Mouse (Mus musculus) intestine, embryonic 14.5 days (tissue): ENCODE results near the gene Hes3. TPM values are rescaled to one million over a fixed set of nuclear protein-coding genes. Genes with fewer than 3 reads are reported as not detected.

Experiments used
- ATAC-seq: fragments of 200-750 bp; cut with Nextera tagmentation; replicated peaks from 2 replicates; pipeline ENCODE4 v1.8.0; 2017; ENCODE audit warnings: low read depth, moderate number of reproducible peaks, moderate TSS enrichment, moderate library complexity; ENCODE audit not compliant: low FRiP score, low TSS enrichment
- DNase-seq: peaks from one replicate; pipeline ENCODE4 v3.0.0-alpha.2; 2018; ENCODE audit warnings: low spot score
- H3K27ac ChIP-seq: fragments of 300-500 bp; sonication (generic); 2 replicates; pipeline ENCODE4 v1.5.1; 2014; ENCODE audit warnings: low read depth, mild to moderate bottlenecking, control low read depth
- H3K27me3 ChIP-seq: fragments of 300-500 bp; sonication (generic); replicated peaks from 2 replicates; pipeline ENCODE4 v1.6.1; 2014; ENCODE audit warnings: low read length, control low read depth; ENCODE audit not compliant: control insufficient read depth, insufficient read depth
- H3K36me3 ChIP-seq: fragments of 300-500 bp; sonication (generic); 2 replicates; pipeline ENCODE4 v1.6.1; 2014; ENCODE audit warnings: low read length, control low read depth; ENCODE audit not compliant: control insufficient read depth, insufficient read depth
- H3K4me1 ChIP-seq: fragments of 300-500 bp; sonication (generic); replicated peaks from 2 replicates; pipeline ENCODE4 v1.6.1; 2014; ENCODE audit warnings: low read length, control low read depth, mixed read lengths; ENCODE audit not compliant: control insufficient read depth, insufficient read depth
- H3K4me2 ChIP-seq: fragments of 300-500 bp; sonication (generic); 2 replicates; pipeline ENCODE4 v1.6.1; 2014; ENCODE audit warnings: low read length
- H3K4me3 ChIP-seq: fragments of 300-500 bp; sonication (generic); 2 replicates; pipeline ENCODE4 v1.5.1; 2014; ENCODE audit warnings: low read depth, low read length, control low read depth, mixed read lengths
- H3K9ac ChIP-seq: fragments of 300-500 bp; sonication (generic); 2 replicates; pipeline ENCODE4 v1.6.1; 2014; ENCODE audit warnings: mild to moderate bottlenecking, low read length
- H3K9me3 ChIP-seq: fragments of 300-500 bp; sonication (generic); 2 replicates; pipeline ENCODE4 v1.6.1; 2016; ENCODE audit warnings: low read length, control low read depth; ENCODE audit not compliant: control insufficient read depth
- WGBS: fragments of 180-500 bp; shearing (Covaris S2); extraction: QIAGEN DNeasy Blood & Tissue Kit; methylation state at CpG from one replicate; pipeline ENCODE4 v1.1.7; 2014; 5-methylcytosine and 5-hydroxymethylcytosine counted together
- polyA plus RNA-seq: library from polyadenylated mRNA; unstranded; fragments of >200 nt; fragmentation: Nextera tagmentation; extraction: Ambion mirVana; gene quantifications from 2 replicates; pipeline ENCODE4 v1.2.1, GENCODE M21; 2014

Gene Hes3
- polyA plus RNA-seq, 1 experiment from 2014 or later: not detected

DNA sequence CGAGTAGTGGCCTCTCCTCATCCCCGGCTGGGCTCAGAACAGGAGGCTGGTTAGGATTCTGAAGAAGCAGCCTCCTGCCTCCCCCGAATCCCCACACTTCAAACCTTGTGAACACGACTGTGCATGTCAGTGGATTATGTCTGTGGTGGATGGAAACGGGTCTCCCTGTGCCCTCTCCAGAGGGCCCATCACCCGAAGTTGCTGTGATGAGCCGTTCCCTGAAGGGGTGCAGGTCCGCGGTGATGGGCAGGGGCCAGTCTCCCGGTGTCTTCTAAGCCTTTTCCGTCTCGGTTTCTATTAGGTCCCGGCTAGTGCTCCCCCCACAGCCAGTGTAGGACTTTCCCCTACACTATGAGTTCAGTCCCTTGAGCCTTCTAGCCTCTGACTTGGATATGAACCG is 7.4 kb upstream of the Hes3 start:
- H3K36me3 ChIP-seq: peaks cover 29% of the 10 kb centered on the region
- ATAC-seq (no peak), DNase-seq (no peak)
- peaks cover under 1% of the 10 kb centered on the region; the same call in 1 of the 2 replicates for H3K27me3 ChIP-seq
- H3K4me1 ChIP-seq: peaks cover 10% of the 10 kb centered on the region
- H3K9me3 ChIP-seq: no peaks in the 10 kb centered on the region
- no peak overlapping the region for H3K4me3 ChIP-seq
- H3K4me2 ChIP-seq: no peak overlapping the region
- no peak overlapping the region for H3K27ac ChIP-seq
- 80% methylated on average over 14 of the region's 14 CpGs for WGBS
- H3K9ac ChIP-seq: no peak overlapping the region; the same call in 1 of the 2 replicates

DNA sequence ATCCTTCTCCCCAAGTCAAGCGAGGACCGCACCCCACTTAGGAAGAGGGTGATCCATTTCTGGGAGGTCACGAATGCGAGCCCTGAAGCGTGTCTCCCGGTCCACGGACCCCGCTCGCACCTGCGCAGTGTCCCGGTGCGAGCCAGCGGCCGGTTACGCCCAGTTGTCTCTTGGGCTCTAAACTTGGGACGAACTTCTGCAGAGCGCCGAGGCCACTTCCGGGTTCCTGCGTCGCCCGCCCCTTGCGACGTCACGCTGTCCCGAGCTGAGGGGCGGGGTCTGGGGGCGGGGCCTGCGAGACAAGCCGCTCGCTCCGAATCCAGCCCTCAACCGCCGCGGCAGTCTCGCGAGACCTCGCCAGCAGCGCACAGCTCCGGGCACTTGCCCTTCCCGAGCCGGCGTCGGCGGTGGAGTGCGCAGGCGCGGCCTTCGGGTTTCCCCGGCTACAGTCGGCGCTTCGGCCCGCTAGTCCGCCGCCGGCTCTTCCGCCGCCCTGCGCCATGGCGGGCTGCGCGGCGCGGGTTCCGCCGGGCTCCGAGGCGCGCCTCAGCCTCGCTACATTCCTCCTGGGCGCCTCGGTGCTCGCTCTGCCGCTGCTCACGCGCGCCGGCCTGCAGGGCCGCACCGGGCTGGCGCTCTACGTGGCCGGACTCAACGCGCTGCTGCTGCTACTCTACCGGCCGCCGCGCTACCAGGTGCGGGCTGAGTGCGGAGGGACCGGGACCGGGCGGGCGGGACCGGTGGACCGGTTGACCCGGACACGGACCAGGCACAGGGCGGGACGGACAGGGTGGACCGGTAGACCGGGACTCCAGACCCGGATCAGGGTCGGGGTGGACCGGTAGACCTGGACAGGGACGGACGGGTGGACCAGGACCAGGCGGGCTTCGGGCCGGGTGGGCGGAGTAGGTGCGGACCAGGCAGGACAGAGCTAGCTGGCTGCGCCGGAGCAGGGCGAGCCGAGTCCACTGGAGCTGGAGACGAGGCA is 5.7 kb upstream of the Hes3 start, which contains the start of gene Icmt:
Gene Icmt, plus strand, starts transcription at position 354 of the 988 bp plus-strand sequence.
- Histone ChIP-seq H3K4me2 (peak within 1 kb of the TSS; percentile 65), H3K9ac (peak within 1 kb of the TSS; percentile 89), H3K27me3 (peaks cover 9% of the 10 kb centered on the region), H3K4me3 (peak within 1 kb of the TSS; percentile 95), H3K36me3 (peaks cover 17% of the 10 kb centered on the region), H3K9me3 (no peaks in the 10 kb centered on the region), H3K4me1 (peaks cover 15% of the 10 kb centered on the region), H3K27ac (peak within 1 kb of the TSS; percentile 59)
- ATAC-seq (peak; percentile 96), DNase-seq (peak; percentile 98)
- WGBS: under 1% methylated on average over 103 of the region's 119 CpGs

DNA sequence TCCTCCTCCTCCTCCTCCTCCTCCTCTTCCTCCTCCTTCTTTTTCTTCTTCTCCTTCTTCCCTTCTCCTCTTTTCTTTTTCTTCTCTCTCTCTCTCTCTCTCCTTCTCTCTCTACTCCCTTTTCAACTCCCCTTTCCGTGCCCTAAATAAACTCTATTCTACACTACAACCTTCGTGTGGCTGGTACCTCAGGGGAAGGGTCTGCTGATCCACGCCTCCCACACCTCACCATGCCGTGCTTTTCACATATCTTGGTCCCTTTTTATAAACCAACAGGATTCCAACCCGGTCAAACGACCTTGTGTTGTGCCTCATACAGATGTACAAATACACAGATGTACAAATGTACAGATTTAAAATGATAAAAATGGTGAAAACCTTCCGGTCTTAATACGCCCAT is 4.9 kb upstream of the Hes3 start:
- H3K9ac ChIP-seq: peak overlapping the region; percentile 25
- DNase-seq: no peak
- H3K36me3 ChIP-seq: peaks cover 15% of the 10 kb centered on the region
- peak overlapping the region; percentile 52 for H3K4me2 ChIP-seq
- H3K27ac ChIP-seq: peak overlapping the region; percentile 51; the same call in 1 of the 2 replicates
- WGBS: 12% methylated on average over 8 of the region's 8 CpGs
- ATAC-seq: no peak
- H3K27me3 ChIP-seq: peaks cover 17% of the 10 kb centered on the region
- H3K4me3 ChIP-seq: peak overlapping the region; percentile 95
- peaks cover 17% of the 10 kb centered on the region for H3K4me1 ChIP-seq
- H3K9me3 ChIP-seq: no peaks in the 10 kb centered on the region

DNA sequence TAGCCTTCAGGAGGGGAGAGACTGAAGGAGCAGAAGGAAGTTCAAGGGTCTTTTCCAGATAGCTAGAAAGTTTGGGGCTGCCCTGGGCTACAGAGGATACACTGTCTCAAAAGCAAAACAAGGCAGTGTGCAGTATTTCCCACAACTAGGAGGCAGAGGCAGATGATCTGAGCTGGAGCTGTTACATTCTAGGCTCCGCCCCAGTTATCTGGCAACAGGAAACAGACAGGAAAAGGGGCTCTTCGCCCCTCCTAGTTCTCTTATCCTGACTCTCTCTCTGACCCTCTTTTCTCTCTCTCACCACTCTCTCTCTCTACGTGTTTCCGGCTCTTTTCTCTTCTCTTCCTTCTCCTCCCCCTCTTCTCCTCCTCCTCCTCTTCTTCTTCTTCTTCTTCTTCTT is 4.5 kb upstream of the Hes3 start:
- Histone ChIP-seq H3K9ac (no peak overlapping the region), H3K27ac (no peak overlapping the region)

DNA sequence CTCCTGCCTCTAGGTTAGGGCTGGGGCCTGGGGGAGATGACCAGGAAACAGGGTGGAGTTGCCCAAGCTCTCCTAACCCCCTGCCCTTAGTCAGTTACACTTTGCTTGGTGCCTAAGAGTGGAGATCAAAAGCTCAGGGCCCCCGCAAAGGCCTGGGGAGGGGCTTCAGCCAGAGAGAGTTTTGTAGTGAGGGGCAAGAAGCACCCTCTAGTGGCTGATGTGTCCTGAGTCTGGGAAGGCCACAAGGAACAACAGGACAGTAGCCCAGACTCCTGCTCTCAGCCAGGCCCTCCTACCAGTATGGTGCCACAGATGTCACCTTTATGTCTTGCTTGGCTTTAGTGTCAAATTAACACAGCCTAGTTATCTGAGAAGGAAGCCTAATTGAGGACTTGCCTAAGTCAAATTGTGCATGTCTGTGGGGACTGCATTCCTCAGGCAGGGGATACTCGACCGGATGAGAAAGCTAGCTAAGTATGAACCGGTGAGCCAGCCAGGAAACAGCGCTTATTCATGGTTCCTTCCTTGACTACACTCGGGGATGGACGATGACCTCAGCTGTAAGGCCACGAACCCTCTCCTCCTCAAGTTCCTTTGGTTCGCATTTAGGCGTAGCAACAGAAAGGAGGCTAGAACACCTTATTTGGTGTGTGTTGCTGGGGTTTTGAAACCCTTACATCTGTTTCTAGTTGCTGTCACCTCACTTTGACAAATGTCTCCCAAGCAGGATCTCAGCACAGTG is 2.9 kb upstream of the Hes3 start:
- peaks cover 25% of the 10 kb centered on the region for H3K4me1 ChIP-seq
- ATAC-seq (no peak), DNase-seq (no peak)
- 48% methylated on average over 10 of the region's 10 CpGs for WGBS
- no peaks in the 10 kb centered on the region for H3K36me3 ChIP-seq
- no peak overlapping the region for H3K9ac ChIP-seq
- H3K4me3 ChIP-seq: no peak overlapping the region
- 0 out of 2 replicates have a peak overlapping the region, but pooled peaks have one; percentile 4 for H3K27ac ChIP-seq
- peaks cover 37% of the 10 kb centered on the region for H3K27me3 ChIP-seq
- H3K9me3 ChIP-seq: no peaks in the 10 kb centered on the region
- H3K4me2 ChIP-seq: no peak overlapping the region

More for the DNA sequence above, 4.5 kb upstream of the Hes3 start:
- 33% methylated on average over 4 of the region's 4 CpGs for WGBS
- Histone ChIP-seq H3K36me3 (peaks cover 13% of the 10 kb centered on the region), H3K27me3 (peaks cover 22% of the 10 kb centered on the region), H3K4me3 (no peak overlapping the region), H3K4me1 (peaks cover 17% of the 10 kb centered on the region), H3K4me2 (no peak overlapping the region), H3K9me3 (no peaks in the 10 kb centered on the region)
- ATAC-seq (no peak), DNase-seq (no peak)

DNA sequence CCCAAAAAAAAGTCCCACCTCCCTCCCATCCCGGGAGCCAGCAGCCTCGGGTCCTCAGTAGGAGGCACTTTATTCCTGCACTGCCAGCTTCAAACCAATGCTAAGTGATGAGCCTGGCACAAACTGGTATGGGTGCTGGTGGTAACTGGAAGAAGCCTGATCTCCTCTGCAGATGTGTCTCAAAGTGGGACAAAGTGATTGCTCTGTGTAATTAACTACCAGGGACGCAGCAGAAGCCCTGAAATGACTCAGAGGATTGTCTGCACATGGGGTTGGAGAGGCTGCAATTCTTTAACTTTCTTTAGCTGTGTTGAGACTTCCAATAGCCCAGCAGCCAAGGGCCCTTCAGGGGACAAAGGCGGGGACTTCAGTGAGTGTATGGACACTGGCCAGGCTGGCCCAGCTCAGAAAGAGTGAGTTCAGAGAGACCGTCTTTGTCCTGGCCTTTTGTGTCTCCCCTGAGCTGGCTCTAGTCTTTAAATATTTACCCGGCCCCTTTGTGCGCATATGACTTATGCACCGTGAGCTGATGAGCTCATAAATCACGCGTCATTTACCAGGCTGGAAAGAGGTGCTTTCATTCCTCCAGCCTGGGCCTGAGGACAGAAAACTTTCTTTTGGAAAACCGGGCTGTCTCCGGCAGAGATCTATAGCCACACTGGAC is 772 bp upstream of the Hes3 start:
- Histone ChIP-seq H3K36me3 (no peaks in the 10 kb centered on the region), H3K4me1 (peaks cover 14% of the 10 kb centered on the region), H3K27me3 (peaks cover 52% of the 10 kb centered on the region), H3K9me3 (no peaks in the 10 kb centered on the region), H3K27ac (no peak overlapping the region), H3K4me2 (no peak overlapping the region; the same call in 1 of the 2 replicates), H3K9ac (no peak overlapping the region), H3K4me3 (no peak overlapping the region)
- DNase-seq (no peak), ATAC-seq (no peak)
- 15% methylated on average over 12 of the region's 12 CpGs for WGBS

DNA sequence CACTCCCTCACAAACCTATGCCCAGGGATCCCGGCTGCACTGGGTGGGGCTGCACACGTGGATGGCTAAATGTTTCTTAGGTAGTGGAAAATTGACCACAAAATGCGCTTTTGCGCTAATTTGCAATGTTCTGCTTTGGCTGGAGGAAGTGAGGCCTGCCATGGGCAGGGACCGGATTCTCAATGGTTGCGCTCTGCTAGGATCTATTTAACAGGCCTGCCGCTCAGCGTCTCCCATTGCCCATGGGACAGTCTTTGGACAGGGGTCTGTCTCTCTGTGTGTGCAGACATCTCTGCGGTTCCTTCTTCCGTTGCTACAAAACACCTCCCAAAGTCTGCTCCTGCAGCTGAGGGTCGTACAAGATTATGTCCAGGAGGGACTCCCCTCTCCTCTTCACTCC is 471 bp downstream of the Hes3 start:
- WGBS: 34% methylated on average over 11 of the region's 11 CpGs
- no peak overlapping the region for H3K4me3 ChIP-seq
- no peak overlapping the region for H3K9ac ChIP-seq

DNA sequence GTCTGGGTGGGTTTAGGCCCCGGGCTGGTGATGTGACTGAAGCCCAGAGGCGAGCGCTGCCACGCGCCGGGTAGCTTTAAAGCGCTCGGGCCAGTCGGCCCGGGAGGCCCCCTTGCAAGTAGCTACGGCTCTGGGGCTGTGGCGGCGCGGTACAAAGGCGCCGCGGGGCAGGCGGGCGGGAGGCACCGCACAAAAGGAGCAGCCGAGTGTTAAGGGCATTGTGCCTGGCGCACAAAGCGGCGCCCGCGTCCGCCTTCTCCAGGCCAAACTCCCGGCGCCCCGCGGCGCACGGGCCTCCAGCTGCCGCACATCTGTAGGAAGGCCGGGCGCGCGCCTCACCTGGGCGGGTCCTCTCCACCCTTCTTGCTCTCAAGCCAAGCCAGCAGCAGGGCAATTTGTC is 1.1 kb downstream of the Hes3 start:
- H3K27ac ChIP-seq: no peak overlapping the region
- ATAC-seq (no peak), DNase-seq (no peak)
- no peaks in the 10 kb centered on the region for H3K36me3 ChIP-seq
- peaks cover 70% of the 10 kb centered on the region for H3K27me3 ChIP-seq
- peak overlapping the region; percentile 20 for H3K4me3 ChIP-seq
- peaks cover 14% of the 10 kb centered on the region for H3K4me1 ChIP-seq
- no peaks in the 10 kb centered on the region for H3K9me3 ChIP-seq
- WGBS: under 1% methylated on average over 32 of the region's 39 CpGs
- peak overlapping the region; percentile 38 for H3K4me2 ChIP-seq
- no peak overlapping the region for H3K9ac ChIP-seq

More for the DNA sequence above, 471 bp downstream of the Hes3 start:
- Histone ChIP-seq H3K4me2 (no peak overlapping the region), H3K36me3 (no peaks in the 10 kb centered on the region), H3K9me3 (no peaks in the 10 kb centered on the region), H3K27ac (no peak overlapping the region), H3K27me3 (peaks cover 64% of the 10 kb centered on the region), H3K4me1 (peaks cover 14% of the 10 kb centered on the region)
- DNase-seq (no peak), ATAC-seq (no peak)
